ENCODE assay signal across 7 mouse cellular contexts in genomic region chr14:90600554-90600953, GRCm38 (mm10).
DNase-seq lines count a peak whose midpoint lies in the region; ATAC-seq lines count a peak whose summit lies in the region.

No protein-coding gene starts in this region.

- no peak overlapping the region for H3K27ac ChIP-seq in hindbrain, embryonic 11.5 days (ENCODE audit: low read depth, low read length)
- no peak overlapping the region for H3K27ac ChIP-seq in hindbrain, embryonic 10.5 days
- no peak overlapping the region for H3K27ac ChIP-seq in forebrain, embryonic 15.5 days (replicated peaks)
- no peak overlapping the region for H3K27ac ChIP-seq in midbrain, embryonic 15.5 days

- H3K36me3 ChIP-seq in hindbrain, embryonic 11.5 days (ENCODE audit: control insufficient read depth, insufficient read depth, low read length), result no peaks in the 10 kb centered on the region
- H3K36me3 ChIP-seq in hindbrain, embryonic 10.5 days, result no peaks in the 10 kb centered on the region
- H3K36me3 ChIP-seq in forebrain, embryonic 15.5 days, result no peaks in the 10 kb centered on the region
- H3K36me3 ChIP-seq in midbrain, embryonic 15.5 days (replicated peaks), result no peaks in the 10 kb centered on the region

- H3K9me3 ChIP-seq in hindbrain, embryonic 11.5 days (ENCODE audit: control insufficient read depth, low read length), result no peaks in the 10 kb centered on the region
- no peaks in the 10 kb centered on the region for H3K9me3 ChIP-seq in hindbrain, embryonic 10.5 days
- no peaks in the 10 kb centered on the region for H3K9me3 ChIP-seq in forebrain, embryonic 15.5 days
- H3K9me3 ChIP-seq in midbrain, embryonic 15.5 days, result no peaks in the 10 kb centered on the region

- H3K27me3 ChIP-seq in hindbrain, embryonic 11.5 days (ENCODE audit: control insufficient read depth, insufficient read depth, low read length), result no peaks in the 10 kb centered on the region
- no peaks in the 10 kb centered on the region for H3K27me3 ChIP-seq in hindbrain, embryonic 10.5 days (ENCODE audit: insufficient read depth, poor library complexity, severe bottlenecking)
- no peaks in the 10 kb centered on the region for H3K27me3 ChIP-seq in forebrain, embryonic 15.5 days
- H3K27me3 ChIP-seq in midbrain, embryonic 15.5 days (replicated peaks), result no peaks in the 10 kb centered on the region

- H3K4me1 ChIP-seq in hindbrain, embryonic 11.5 days (replicated peaks; ENCODE audit: control insufficient read depth, insufficient read depth, low read length), result no peaks in the 10 kb centered on the region
- H3K4me1 ChIP-seq in hindbrain, embryonic 10.5 days (replicated peaks), result 0 out of 2 replicates have a peak, but pooled peaks cover 6% of the 10 kb centered on the region
- 0 out of 2 replicates have a peak, but pooled peaks cover 6% of the 10 kb centered on the region for H3K4me1 ChIP-seq in forebrain, embryonic 15.5 days
- 0 out of 2 replicates have a peak, but pooled peaks cover 6% of the 10 kb centered on the region for H3K4me1 ChIP-seq in midbrain, embryonic 15.5 days

- peak; percentile 58 for ATAC-seq in hindbrain, embryonic 11.5 days (ENCODE audit: low FRiP score)
- ATAC-seq in forebrain, embryonic 15.5 days (replicated peaks), result peak; percentile 60
- peak; percentile 56; the same call in 1 of the 2 replicates for ATAC-seq in midbrain, embryonic 15.5 days (replicated peaks)
- no peak for ATAC-seq in megakaryocyte-erythroid progenitor cell, adult 5-6 weeks (replicated peaks; ENCODE audit: low FRiP score, low TSS enrichment, poor library complexity, severe bottlenecking)

- no peak overlapping the region for H3K4me3 ChIP-seq in hindbrain, embryonic 11.5 days (ENCODE audit: low read depth, low read length)
- H3K4me3 ChIP-seq in hindbrain, embryonic 10.5 days, result no peak overlapping the region
- H3K4me3 ChIP-seq in forebrain, embryonic 15.5 days, result no peak overlapping the region
- no peak overlapping the region for H3K4me3 ChIP-seq in midbrain, embryonic 15.5 days

- DNase-seq in hindbrain, embryonic 11.5 days (ENCODE audit: low spot score), result peak; percentile 14
- DNase-seq in hindbrain, embryonic 10.5 days (ENCODE audit: low spot score), result no peak
- peak; percentile 20 to 64 for DNase-seq in cerebellum, postnatal 4 days (ENCODE audit: low spot score in 2 of 2)
- no peak for DNase-seq in natural killer cell, adult 2 months (ENCODE audit: low spot score in 2 of 2)

- no peak overlapping the region for H3K4me2 ChIP-seq in hindbrain, embryonic 11.5 days (replicated peaks; ENCODE audit: low read depth, low read length)
- H3K4me2 ChIP-seq in forebrain, embryonic 15.5 days (replicated peaks), result no peak overlapping the region
- H3K4me2 ChIP-seq in midbrain, embryonic 15.5 days, result no peak overlapping the region

- H3K9ac ChIP-seq in hindbrain, embryonic 11.5 days (ENCODE audit: low read depth, low read length), result no peak overlapping the region
- H3K9ac ChIP-seq in forebrain, embryonic 15.5 days (replicated peaks), result no peak overlapping the region
- H3K9ac ChIP-seq in midbrain, embryonic 15.5 days, result no peak overlapping the region

- 28% methylated on average over 2 of the region's 2 CpGs for WGBS in hindbrain, embryonic 11.5 days
- 30% methylated on average over 2 of the region's 2 CpGs for WGBS in hindbrain, embryonic 10.5 days
- WGBS in forebrain, embryonic 15.5 days, result 13% methylated on average over 2 of the region's 2 CpGs
- WGBS in midbrain, embryonic 15.5 days, result 24% methylated on average over 2 of the region's 2 CpGs

Comparison
In these comparisons a context has a peak if more than half of its experiments do, and no peak if none do; other contexts are left out.
1. DNase-seq: peak in hindbrain, embryonic 11.5 days (single experiment) and cerebellum, postnatal 4 days (2 of 2); none in hindbrain, embryonic 10.5 days (single experiment) and natural killer cell, adult 2 months (0 of 2).